11 mouse cellular contexts compared by ENCODE assay signal in genomic region chr7:67852859-67853258, GRCm38 (mm10).
"Had no signal": no experiment of that assay in that cellular context is flagged by ENCODE, and none has a peak within 500 bp of the region (broad histone marks: within the 10 kb centered on the region; RNA-seq: fewer than 3 reads in every experiment).

No protein-coding gene starts in this region.

- DNase-seq: liver, postnatal 0 days; lung, adult 2 months; lung, postnatal 14 days; lung, postnatal 36 days; right cerebral cortex, postnatal 14 days; thymus, adult 18-20 months; thymus, postnatal 14 days; thymus, postnatal 36 days had no signal

- ATAC-seq: liver, postnatal 0 days; lung, postnatal 0 days; midbrain, embryonic 13.5 days; midbrain, embryonic 15.5 days had no signal
